ENCODE assay signal across 11 mouse cellular contexts in the genomic region with DNA sequence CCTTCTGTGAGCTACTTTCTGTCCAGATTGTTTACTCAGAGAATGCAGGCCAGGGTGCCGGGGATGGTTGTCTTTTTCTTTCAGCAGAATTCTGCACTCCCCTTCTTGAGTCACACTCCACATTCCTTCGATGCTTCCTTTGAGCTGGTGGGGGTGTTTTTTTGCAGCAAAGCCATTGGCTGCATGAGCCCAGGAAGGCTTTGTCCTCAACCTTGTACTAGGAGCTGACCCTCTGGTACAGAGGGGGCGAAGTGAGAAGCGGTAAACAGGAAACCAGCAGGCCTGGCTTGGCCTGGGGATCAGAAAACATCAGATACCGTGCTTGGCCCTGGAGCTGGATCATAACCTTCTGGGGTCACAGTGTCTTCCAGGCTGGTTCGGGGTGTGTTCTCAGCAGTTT.
DNase-seq lines count a peak whose midpoint lies in the region; TF ChIP-seq lines count a peak whose summit lies in the region.
"Had no signal": no experiment of that assay in that cellular context is flagged by ENCODE, and none has a peak within 500 bp of the region (broad histone marks: within the 10 kb centered on the region; RNA-seq: fewer than 3 reads in every experiment).

No protein-coding gene starts in this region.

- TF ChIP-seq EP300 in heart, adult 2 months (IDR thresholded peaks at IDR 0.05; ENCODE audit: insufficient read depth, low read depth, low read length) = no peak

- TF ChIP-seq POLR2A in heart, adult 2 months (IDR thresholded peaks at IDR 0.05; ENCODE audit: insufficient read depth, low read depth, low read length) = no peak

- 46% methylated on average over 6 of the region's 6 CpGs for WGBS in heart, adult 2 months

- no peaks in the 10 kb centered on the region for H3K27me3 ChIP-seq in heart, adult 2 months (ENCODE audit: control insufficient read depth, insufficient read depth, low read length)
- H3K27me3 ChIP-seq: CH12.LX; hindbrain, embryonic 15.5 days had no signal

- no peaks in the 10 kb centered on the region for H3K4me1 ChIP-seq in heart, adult 2 months (ENCODE audit: control insufficient read depth, insufficient read depth, low read length)
- H3K4me1 ChIP-seq: hindbrain, embryonic 15.5 days had no signal

- intact Hi-C loops in heart, adult 2 months (cut with DNase I) = no loop called here
- intact Hi-C loops in heart, postnatal 10 days (cut with DNase I) = no loop called here

- no peak for TF ChIP-seq CTCF in heart, adult 2 months (IDR thresholded peaks at IDR 0.05)

- no peaks in the 10 kb centered on the region for H3K79me2 ChIP-seq in heart, adult 2 months (replicated peaks; ENCODE audit: control insufficient read depth, insufficient read depth, low read length)

- peak; percentile 26 to 38 for DNase-seq in heart, adult 2 months
- DNase-seq in heart, postnatal 10 days = no peak
- DNase-seq in adrenal gland, postnatal 14 days = peak; percentile 30
- peak; percentile 64 for DNase-seq in kidney, adult 9 months
- DNase-seq in lung, postnatal 25 days (ENCODE audit: low spot score) = peak; percentile 71
- DNase-seq in cerebellum, postnatal 36 days = no peak
- no peak for DNase-seq in left cerebral cortex, adult 8-10 months (ENCODE audit: low spot score in 2 of 2)
- DNase-seq in cerebellum, postnatal 10 days = no peak
- DNase-seq: midbrain, embryonic 14.5 days had no signal

- H3K9ac ChIP-seq in heart, adult 2 months (ENCODE audit: low read depth, low read length) = no peak overlapping the region
- H3K9ac ChIP-seq: hindbrain, embryonic 15.5 days had no signal

- H3K36me3 ChIP-seq in heart, adult 2 months (ENCODE audit: control insufficient read depth, insufficient read depth, low read length) = no peaks in the 10 kb centered on the region
- H3K36me3 ChIP-seq: hindbrain, embryonic 15.5 days had no signal

- no peak overlapping the region for H3K4me3 ChIP-seq in heart, adult 2 months
- H3K4me3 ChIP-seq: hindbrain, embryonic 15.5 days had no signal

- no peak overlapping the region for H3K27ac ChIP-seq in heart, adult 2 months
- H3K27ac ChIP-seq: hindbrain, embryonic 15.5 days had no signal

Comparison
In these comparisons a context has a peak if more than half of its experiments do, and no peak if none do; other contexts are left out.
1. DNase-seq: peak in heart, adult 2 months (2 of 2), adrenal gland, postnatal 14 days (single experiment), kidney, adult 9 months (single experiment) and lung, postnatal 25 days (single experiment); none in heart, postnatal 10 days (0 of 2), cerebellum, postnatal 36 days (0 of 2), left cerebral cortex, adult 8-10 months (0 of 2) and cerebellum, postnatal 10 days (0 of 2).